Comparison of ENCODE assay signal across 17 mouse cellular contexts in the genomic region with DNA sequence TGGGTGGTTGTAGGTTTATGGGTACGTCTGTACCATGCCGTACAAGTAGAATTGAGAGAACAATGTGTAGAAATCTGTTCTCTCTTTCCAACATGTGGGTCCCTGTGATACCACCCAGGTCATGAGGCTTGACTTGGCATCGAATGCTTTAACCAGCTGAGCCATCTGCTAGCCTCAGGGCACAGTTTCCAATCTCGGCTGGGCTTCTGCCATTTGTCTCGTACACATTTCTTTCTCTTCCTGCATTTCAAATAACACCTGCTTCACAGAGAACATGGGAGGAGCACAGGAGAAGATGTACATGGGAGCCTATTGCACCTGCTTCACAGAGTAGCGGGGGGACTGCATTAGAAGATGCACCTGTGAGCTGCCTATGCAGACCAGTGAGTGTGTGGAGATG. TPM values are rescaled to one million over a fixed set of nuclear protein-coding genes. Genes with fewer than 3 reads are reported as not detected.
DNase-seq lines count a peak whose midpoint lies in the region; ATAC-seq lines count a peak whose summit lies in the region.
"Had no signal": no experiment of that assay in that cellular context is flagged by ENCODE, and none has a peak within 500 bp of the region (broad histone marks: within the 10 kb centered on the region; RNA-seq: fewer than 3 reads in every experiment).

No protein-coding gene starts in this region.

- H3K27ac ChIP-seq in heart, embryonic 12.5 days (ENCODE audit: poor library complexity, severe bottlenecking) = no peak overlapping the region
- H3K27ac ChIP-seq in midbrain, embryonic 14.5 days (replicated peaks; ENCODE audit: low read depth, low read length) = no peak overlapping the region
- H3K27ac ChIP-seq in midbrain, embryonic 16.5 days (ENCODE audit: low read length) = no peak overlapping the region
- peak overlapping the region; percentile 21 for H3K27ac ChIP-seq in forebrain, embryonic 16.5 days (ENCODE audit: low read length)
- H3K27ac ChIP-seq: embryonic facial prominence, embryonic 12.5 days; liver, embryonic 13.5 days had no signal

- H3K9me3 ChIP-seq in heart, embryonic 12.5 days (replicated peaks) = no peaks in the 10 kb centered on the region
- no peaks in the 10 kb centered on the region for H3K9me3 ChIP-seq in midbrain, embryonic 14.5 days (ENCODE audit: control insufficient read depth, low read length)
- no peaks in the 10 kb centered on the region for H3K9me3 ChIP-seq in midbrain, embryonic 16.5 days (replicated peaks; ENCODE audit: control insufficient read depth, low read length, poor library complexity, severe bottlenecking)
- no peaks in the 10 kb centered on the region for H3K9me3 ChIP-seq in forebrain, embryonic 16.5 days (ENCODE audit: control insufficient read depth, low read length)
- H3K9me3 ChIP-seq: embryonic facial prominence, embryonic 12.5 days; liver, embryonic 13.5 days had no signal

- no peak for ATAC-seq in heart, embryonic 12.5 days (ENCODE audit: insufficient number of reproducible peaks, low FRiP score)
- no peak for ATAC-seq in midbrain, embryonic 14.5 days (ENCODE audit: low FRiP score, low TSS enrichment)
- no peak for ATAC-seq in midbrain, embryonic 16.5 days
- no peak for ATAC-seq in forebrain, embryonic 16.5 days
- ATAC-seq: activated CD4-positive, CD25-positive, alpha-beta regulatory T cell, adult 4 months had no signal

- DNase-seq in heart, adult 11 months = peak; percentile 28
- peak; percentile 67 for DNase-seq in midbrain, embryonic 14.5 days
- DNase-seq in cerebellum, adult 8-10 months = peak; percentile 70
- DNase-seq in thymus, adult 18-20 months = no peak
- no peak for DNase-seq in thymus, postnatal 14 days
- DNase-seq: adrenal gland, postnatal 25 days; heart, postnatal 10 days; kidney, postnatal 14 days; layer of hippocampus, postnatal 36 days; liver, embryonic 13.5 days had no signal

- H3K4me2 ChIP-seq in heart, embryonic 12.5 days = no peak overlapping the region
- H3K4me2 ChIP-seq in midbrain, embryonic 14.5 days (ENCODE audit: low read length) = no peak overlapping the region
- no peak overlapping the region for H3K4me2 ChIP-seq in midbrain, embryonic 16.5 days (ENCODE audit: low read length)
- no peak overlapping the region for H3K4me2 ChIP-seq in forebrain, embryonic 16.5 days (ENCODE audit: low read length)
- H3K4me2 ChIP-seq: embryonic facial prominence, embryonic 12.5 days; liver, embryonic 13.5 days had no signal

- H3K27me3 ChIP-seq in heart, embryonic 12.5 days (replicated peaks) = 0 out of 2 replicates have a peak, but pooled peaks cover 3% of the 10 kb centered on the region
- H3K27me3 ChIP-seq in midbrain, embryonic 14.5 days (ENCODE audit: control insufficient read depth, insufficient read depth, low read length) = no peaks in the 10 kb centered on the region
- no peaks in the 10 kb centered on the region for H3K27me3 ChIP-seq in midbrain, embryonic 16.5 days (ENCODE audit: control insufficient read depth, insufficient read depth, low read depth, low read length)
- no peaks in the 10 kb centered on the region for H3K27me3 ChIP-seq in forebrain, embryonic 16.5 days (replicated peaks; ENCODE audit: control insufficient read depth, insufficient read depth, low read length)
- H3K27me3 ChIP-seq: embryonic facial prominence, embryonic 12.5 days; liver, embryonic 13.5 days had no signal

- H3K9ac ChIP-seq in heart, embryonic 12.5 days = no peak overlapping the region
- no peak overlapping the region for H3K9ac ChIP-seq in midbrain, embryonic 14.5 days (replicated peaks; ENCODE audit: low read length)
- H3K9ac ChIP-seq in midbrain, embryonic 16.5 days (ENCODE audit: low read depth, low read length) = no peak overlapping the region
- no peak overlapping the region for H3K9ac ChIP-seq in forebrain, embryonic 16.5 days (replicated peaks; ENCODE audit: low read depth, low read length)
- H3K9ac ChIP-seq: embryonic facial prominence, embryonic 12.5 days; liver, embryonic 13.5 days had no signal

- 81% methylated on average over 6 of the region's 6 CpGs for WGBS in heart, embryonic 12.5 days
- 65% methylated on average over 6 of the region's 6 CpGs for WGBS in midbrain, embryonic 14.5 days
- 52% methylated on average over 6 of the region's 6 CpGs for WGBS in midbrain, embryonic 16.5 days
- WGBS in forebrain, embryonic 16.5 days = 39% methylated on average over 6 of the region's 6 CpGs

- no peaks in the 10 kb centered on the region for H3K36me3 ChIP-seq in heart, embryonic 12.5 days
- no peaks in the 10 kb centered on the region for H3K36me3 ChIP-seq in midbrain, embryonic 14.5 days (ENCODE audit: control insufficient read depth, insufficient read depth, low read length)
- H3K36me3 ChIP-seq in midbrain, embryonic 16.5 days (ENCODE audit: control insufficient read depth, insufficient read depth, low read length) = no peaks in the 10 kb centered on the region
- H3K36me3 ChIP-seq in forebrain, embryonic 16.5 days (ENCODE audit: control insufficient read depth, insufficient read depth) = no peaks in the 10 kb centered on the region
- H3K36me3 ChIP-seq: embryonic facial prominence, embryonic 12.5 days; liver, embryonic 13.5 days had no signal

- H3K4me1 ChIP-seq in heart, embryonic 12.5 days (replicated peaks) = peaks cover 6% of the 10 kb centered on the region
- peaks cover 23% of the 10 kb centered on the region for H3K4me1 ChIP-seq in midbrain, embryonic 14.5 days (ENCODE audit: control insufficient read depth, insufficient read depth, low read length)
- H3K4me1 ChIP-seq in midbrain, embryonic 16.5 days (ENCODE audit: control insufficient read depth, insufficient read depth, low read length) = peaks cover 19% of the 10 kb centered on the region
- peaks cover 66% of the 10 kb centered on the region for H3K4me1 ChIP-seq in forebrain, embryonic 16.5 days (replicated peaks; ENCODE audit: control insufficient read depth, insufficient read depth, low read length)
- H3K4me1 ChIP-seq: megakaryocyte, embryonic 14.5 days had no signal

- no peak overlapping the region for H3K4me3 ChIP-seq in heart, embryonic 12.5 days
- H3K4me3 ChIP-seq in midbrain, embryonic 14.5 days (replicated peaks; ENCODE audit: low read depth, low read length) = no peak overlapping the region
- H3K4me3 ChIP-seq in midbrain, embryonic 16.5 days (ENCODE audit: low read depth, low read length) = no peak overlapping the region
- H3K4me3 ChIP-seq in forebrain, embryonic 16.5 days (replicated peaks; ENCODE audit: low read length) = no peak overlapping the region
- H3K4me3 ChIP-seq: embryonic facial prominence, embryonic 12.5 days; liver, embryonic 13.5 days; megakaryocyte, embryonic 14.5 days; myocyte had no signal

RNA-seq across cellular contexts. Expression of a gene that starts 38.2 kb away (rescaled TPM):
- polyA plus RNA-seq in heart, embryonic 12.5 days (2016; fragmentation: Nextera tagmentation; extraction: Ambion mirVana) = 1.1 TPM in 2 replicates
- 17.3 and 19.2 TPM in 2 replicates for polyA plus RNA-seq in midbrain, embryonic 14.5 days (2014; fragmentation: Nextera tagmentation; extraction: Ambion mirVana)
- polyA plus RNA-seq in midbrain, embryonic 16.5 days (2015; fragmentation: Nextera tagmentation; extraction: Ambion mirVana) = 20.8 and 24.1 TPM in 2 replicates
- 34.6 and 35.2 TPM in 2 replicates for polyA plus RNA-seq in forebrain, embryonic 16.5 days (2015; fragmentation: Nextera tagmentation; extraction: Ambion mirVana)
- polyA plus RNA-seq: activated CD4-positive, CD25-positive, alpha-beta regulatory T cell, adult 4 months; myocyte had no signal

Comparison
In these comparisons a context has a peak if more than half of its experiments do, and no peak if none do; other contexts are left out.
1. DNase-seq: peak in heart, adult 11 months (single experiment), midbrain, embryonic 14.5 days (single experiment) and cerebellum, adult 8-10 months (single experiment); none in thymus, adult 18-20 months (0 of 2) and thymus, postnatal 14 days (single experiment).